Mouse (Mus musculus) liver, postnatal 0 days (tissue): Measurements from ENCODE around the gene Dzip1.

Experiments used
- CTCF ChIP-seq: sonication (generic); IDR thresholded peaks from 2 replicates; pipeline ENCODE4 v1.5.1; 2016; ENCODE audit warnings: antibody characterized with exemption, low read depth
- EP300 ChIP-seq: IDR thresholded peaks from 2 replicates; pipeline ENCODE4 v1.6.1; 2016; ENCODE audit warnings: antibody characterized with exemption, low read depth, mild to moderate bottlenecking

DNA sequence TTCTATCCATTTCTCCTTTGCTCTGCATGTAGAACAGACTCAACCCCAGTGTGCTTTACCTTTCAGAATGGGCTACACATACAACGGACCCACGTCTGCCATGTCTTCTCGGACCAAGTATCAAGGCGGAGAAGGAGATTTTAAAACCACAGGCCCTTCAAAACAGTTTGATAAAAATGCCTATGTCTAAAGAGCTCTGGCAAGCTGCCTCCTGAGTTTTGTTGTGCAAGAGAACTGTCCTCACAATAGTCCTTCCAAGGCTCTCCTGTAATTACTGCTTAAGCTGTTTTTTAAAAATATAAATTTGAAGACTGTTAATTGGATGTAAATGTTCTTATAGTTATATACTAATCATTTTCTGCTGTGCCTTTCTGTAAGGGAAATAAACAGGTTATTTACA lies 51.1 kb downstream of the Dzip1 start:
- TF ChIP-seq CTCF (no peak), EP300 (no peak)
